Mouse (Mus musculus): ENCODE measurements around the gene Olfr1320.
"Not testable (repeated sequence)": the region's sequence is repeated elsewhere in the genome, so short reads cannot be mapped to it uniquely, and the experiment has no call there.

Olfr1320 gene

DNA sequence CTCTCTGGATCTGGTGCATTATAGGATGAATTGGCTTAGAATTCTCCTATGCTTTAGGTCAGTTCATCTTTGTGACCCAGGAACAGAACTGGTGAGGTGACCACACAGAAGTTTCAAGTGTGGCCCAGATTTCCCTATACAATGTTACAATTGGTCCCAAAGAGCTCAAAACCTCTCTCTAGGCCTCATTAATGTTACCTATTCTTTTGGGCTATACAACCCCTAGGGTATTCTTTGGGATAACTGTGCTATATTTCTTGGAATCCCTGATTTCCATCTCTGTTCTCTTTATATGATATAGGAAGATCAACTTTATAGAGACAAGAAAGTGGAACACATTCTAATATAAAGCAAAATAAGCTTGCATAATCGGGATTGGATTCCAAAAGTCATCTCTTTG lies at the start of gene Olfr1320:
Gene Olfr1320, plus strand, starts transcription at position 301 of the 400 bp plus-strand sequence.
- in situ Hi-C loops (cut with MboI; ENCODE audit: unreplicated experiment in 2 of 2) = no loop called here

DNA sequence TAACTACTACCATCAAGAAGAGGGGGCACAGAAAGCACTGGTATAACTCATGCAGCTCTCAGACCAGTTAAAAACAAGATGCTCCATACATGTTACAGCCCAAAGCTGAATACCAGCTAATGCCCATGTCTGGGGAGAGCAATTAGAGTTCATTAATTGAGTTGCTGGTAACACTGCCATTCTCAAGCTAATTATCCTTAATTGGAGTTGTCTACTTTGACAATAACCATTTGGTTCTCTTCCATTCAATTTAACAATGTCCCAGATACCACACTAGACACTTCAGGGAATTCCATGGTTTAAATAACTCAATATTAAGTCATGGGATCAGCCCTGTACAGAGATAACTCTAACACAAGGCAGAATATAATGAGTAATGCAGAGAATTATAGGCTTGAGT lies 44.6 kb upstream of the Olfr1320 start:
- in situ Hi-C loops (cut with MboI; ENCODE audit: unreplicated experiment in 2 of 2) = no loop called here

DNA sequence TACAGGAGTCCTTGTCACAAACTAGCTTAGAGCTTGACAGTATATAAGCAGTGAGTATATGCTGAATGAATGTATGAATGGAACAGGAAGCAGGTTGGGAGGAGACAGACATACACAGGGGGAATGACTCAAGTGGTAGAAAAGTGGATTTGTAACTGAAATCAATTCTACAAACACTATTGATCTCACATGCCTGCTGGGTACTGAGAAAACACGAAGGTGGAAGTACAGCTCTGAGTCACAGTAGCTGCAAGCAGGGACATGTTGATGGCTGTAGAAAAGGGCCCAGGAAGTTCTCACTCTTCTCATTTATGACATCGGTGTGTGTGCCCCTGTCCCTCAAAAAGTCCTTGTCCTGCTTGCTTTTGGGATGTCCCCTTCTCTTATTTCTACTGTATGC lies 40.9 kb upstream of the Olfr1320 start:
- in situ Hi-C loops (cut with MboI; ENCODE audit: unreplicated experiment in 2 of 2) = no loop called here

DNA sequence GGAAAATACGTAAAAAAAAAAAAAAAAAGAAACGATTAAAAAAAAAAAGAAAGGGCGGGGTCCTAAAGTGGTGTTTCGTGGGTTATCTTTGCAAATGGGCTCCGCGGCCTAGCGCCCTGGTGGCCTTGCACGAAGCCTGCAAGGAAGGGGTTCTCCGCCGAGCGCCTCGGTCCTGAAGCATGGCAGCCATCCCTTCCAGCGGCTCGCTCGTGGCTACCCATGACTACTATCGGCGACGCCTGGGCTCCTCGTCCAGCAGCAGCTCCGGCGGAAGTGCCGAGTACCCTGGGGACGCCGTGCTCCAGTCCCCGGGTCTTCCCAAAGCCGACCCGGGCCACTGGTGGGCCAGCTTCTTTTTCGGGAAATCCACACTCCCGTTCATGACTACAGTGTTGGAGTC lies 11.4 kb upstream of the Olfr1320 start:
- in situ Hi-C loops (cut with MboI; ENCODE audit: unreplicated experiment in 2 of 2) = not testable (repeated sequence)
